Mouse (Mus musculus): ENCODE measurements around the gene Fam183b. TPM values are rescaled to one million over a fixed set of nuclear protein-coding genes. Genes with fewer than 3 reads are reported as not detected.
"Not testable (repeated sequence)": the region's sequence is repeated elsewhere in the genome, so short reads cannot be mapped to it uniquely, and the experiment has no call there.

The Fam183b gene
- polyA plus RNA-seq, 1 experiment from 2014 or later = not detected

DNA sequence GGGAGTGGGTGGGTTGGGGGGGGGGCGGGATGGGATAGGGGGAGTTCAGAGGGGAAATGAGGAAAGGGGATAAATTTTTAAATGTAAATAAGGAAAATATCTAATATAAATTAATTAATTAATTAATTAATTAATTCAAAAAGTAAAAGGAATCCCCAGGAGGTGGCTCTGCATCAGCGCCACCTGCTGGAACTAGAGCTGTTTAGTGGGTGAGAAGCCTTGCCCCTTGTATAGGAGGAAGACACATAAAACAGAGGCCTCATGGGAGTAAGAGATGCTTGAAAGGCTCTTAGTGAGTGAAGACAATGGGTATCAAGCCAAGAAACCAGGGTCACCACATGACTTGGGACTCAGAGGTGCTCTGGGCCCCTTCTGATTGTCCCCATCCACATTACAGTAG, 5.9 kb downstream of the Fam183b start:
- Histone ChIP-seq H3K79me2 (ENCODE audit: inconsistent target) (no peaks in the 10 kb centered on the region), H3K36me3 (ENCODE audit: inconsistent target) (no peaks in the 10 kb centered on the region), H3K4me3 (ENCODE audit: inconsistent target) (no peak overlapping the region), H3K27ac (no peak overlapping the region)
- 96% methylated on average over 2 of the region's 2 CpGs for WGBS (ENCODE audit: missing documents)

DNA sequence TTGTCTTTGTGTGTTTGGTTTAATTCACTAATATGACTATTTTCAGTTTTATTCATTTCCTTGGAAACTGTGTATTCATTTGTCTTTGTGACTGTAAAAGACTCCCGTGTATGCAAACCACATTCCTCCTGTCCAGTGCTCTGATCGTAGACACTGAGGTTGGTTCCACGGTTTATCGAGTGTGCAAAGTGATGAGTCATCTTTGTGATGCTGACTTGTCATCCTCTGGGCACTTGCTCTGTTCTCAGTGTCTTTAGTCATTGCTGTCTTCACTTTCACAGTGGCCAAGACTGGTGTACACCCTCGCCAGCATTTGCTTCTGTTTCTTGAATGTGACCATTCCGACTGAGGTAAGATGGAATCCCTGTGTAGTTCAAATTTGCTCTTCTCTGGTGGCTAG, 11.1 kb downstream of the Fam183b start:
- WGBS (ENCODE audit: missing documents) = 45% methylated on average over 6 of the region's 6 CpGs
- Histone ChIP-seq H3K79me2 (ENCODE audit: inconsistent target) (no peaks in the 10 kb centered on the region), H3K27ac (no peak overlapping the region), H3K36me3 (ENCODE audit: inconsistent target) (no peaks in the 10 kb centered on the region), H3K4me3 (ENCODE audit: inconsistent target) (no peak overlapping the region)

DNA sequence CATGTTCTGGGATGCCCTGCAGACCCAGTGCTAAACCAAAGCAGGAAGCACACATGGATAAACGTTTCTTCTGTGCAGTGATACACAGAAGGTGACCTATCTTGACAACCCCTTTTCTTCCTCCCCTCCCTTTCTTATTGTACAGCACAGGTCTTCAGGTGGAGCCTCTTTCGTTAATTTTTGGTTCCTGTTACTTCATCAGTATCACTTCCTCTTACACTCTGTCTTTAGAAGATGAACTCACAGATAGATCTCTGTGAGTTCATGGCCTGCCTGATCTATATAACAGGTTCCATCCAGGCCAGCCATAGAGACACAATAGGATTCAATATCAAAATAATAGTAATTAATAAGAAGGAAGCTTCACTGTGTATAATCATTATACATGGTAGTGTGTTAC, 11.7 kb downstream of the Fam183b start:
- Histone ChIP-seq H3K27ac (no peak overlapping the region), H3K4me3 (ENCODE audit: inconsistent target) (no peak overlapping the region), H3K79me2 (ENCODE audit: inconsistent target) (no peaks in the 10 kb centered on the region), H3K36me3 (ENCODE audit: inconsistent target) (no peaks in the 10 kb centered on the region)
- 21% methylated on average over 2 of the region's 2 CpGs for WGBS (ENCODE audit: missing documents)

GRCm38 (mm10) chr11:58789532-58789931, 12.2 kb downstream of the Fam183b start:
- Histone ChIP-seq H3K36me3 (ENCODE audit: inconsistent target) (no peaks in the 10 kb centered on the region), H3K4me3 (ENCODE audit: inconsistent target) (no peak overlapping the region), H3K79me2 (ENCODE audit: inconsistent target) (no peaks in the 10 kb centered on the region), H3K27ac (no peak overlapping the region)
- 41% methylated on average over 3 of the region's 3 CpGs for WGBS (ENCODE audit: missing documents)

DNA sequence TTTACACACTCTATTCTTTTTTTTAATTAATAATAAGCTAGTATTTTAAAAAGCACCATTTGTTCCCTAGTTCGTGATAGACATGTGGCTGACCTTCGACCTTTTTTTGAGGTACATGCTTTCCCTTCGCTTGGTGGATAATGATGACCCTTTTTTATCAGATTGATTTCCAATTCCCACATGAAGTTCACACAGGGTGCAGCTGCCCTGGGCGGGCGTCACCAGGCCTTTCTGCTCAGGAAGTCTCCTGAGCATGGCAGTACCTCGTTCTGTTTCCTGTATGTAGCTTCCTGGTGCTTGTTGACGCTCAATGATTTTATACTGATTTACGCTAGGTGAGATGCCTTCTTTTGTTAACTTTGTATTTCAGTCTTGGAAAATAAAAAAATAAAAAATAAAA, 13.4 kb downstream of the Fam183b start:
- no peaks in the 10 kb centered on the region for H3K79me2 ChIP-seq (ENCODE audit: inconsistent target)
- no peaks in the 10 kb centered on the region for H3K36me3 ChIP-seq (ENCODE audit: inconsistent target)
- H3K27ac ChIP-seq = no peak overlapping the region
- no peak overlapping the region for H3K4me3 ChIP-seq (ENCODE audit: inconsistent target)
- 43% methylated on average over 8 of the region's 8 CpGs for WGBS (ENCODE audit: missing documents)

DNA sequence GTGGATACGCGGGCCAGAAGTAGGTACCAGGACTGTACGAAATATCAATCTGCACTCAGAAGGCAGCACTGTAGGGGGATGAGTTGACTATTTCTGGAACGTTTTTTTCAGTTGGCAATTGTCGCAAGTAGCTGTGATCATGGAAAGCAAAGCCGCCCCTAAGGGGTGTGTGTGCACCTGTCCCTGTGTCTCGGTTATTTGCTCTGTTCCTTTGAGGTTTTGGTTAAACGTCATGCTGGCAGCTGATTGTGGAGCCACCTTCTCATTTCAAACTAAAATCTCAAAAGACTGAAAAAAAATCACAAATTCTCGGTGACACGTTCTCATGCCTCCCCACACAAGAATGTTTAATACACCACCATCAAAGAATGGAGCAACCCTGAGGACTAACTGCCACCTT, 14.1 kb downstream of the Fam183b start:
- Histone ChIP-seq H3K36me3 (ENCODE audit: inconsistent target) (no peaks in the 10 kb centered on the region), H3K27ac (no peak overlapping the region), H3K79me2 (ENCODE audit: inconsistent target) (no peaks in the 10 kb centered on the region), H3K4me3 (ENCODE audit: inconsistent target) (no peak overlapping the region)
- 92% methylated on average over 10 of the region's 10 CpGs for WGBS (ENCODE audit: missing documents)

GRCm38 (mm10) chr11:58784182-58784581, 17.6 kb downstream of the Fam183b start:
- no peaks in the 10 kb centered on the region for H3K36me3 ChIP-seq (ENCODE audit: inconsistent target)
- H3K4me3 ChIP-seq (ENCODE audit: inconsistent target) = no peak overlapping the region
- 100% methylated on average over 2 of the region's 2 CpGs for WGBS (ENCODE audit: missing documents)
- H3K27ac ChIP-seq = no peak overlapping the region
- H3K79me2 ChIP-seq (ENCODE audit: inconsistent target) = no peaks in the 10 kb centered on the region

DNA sequence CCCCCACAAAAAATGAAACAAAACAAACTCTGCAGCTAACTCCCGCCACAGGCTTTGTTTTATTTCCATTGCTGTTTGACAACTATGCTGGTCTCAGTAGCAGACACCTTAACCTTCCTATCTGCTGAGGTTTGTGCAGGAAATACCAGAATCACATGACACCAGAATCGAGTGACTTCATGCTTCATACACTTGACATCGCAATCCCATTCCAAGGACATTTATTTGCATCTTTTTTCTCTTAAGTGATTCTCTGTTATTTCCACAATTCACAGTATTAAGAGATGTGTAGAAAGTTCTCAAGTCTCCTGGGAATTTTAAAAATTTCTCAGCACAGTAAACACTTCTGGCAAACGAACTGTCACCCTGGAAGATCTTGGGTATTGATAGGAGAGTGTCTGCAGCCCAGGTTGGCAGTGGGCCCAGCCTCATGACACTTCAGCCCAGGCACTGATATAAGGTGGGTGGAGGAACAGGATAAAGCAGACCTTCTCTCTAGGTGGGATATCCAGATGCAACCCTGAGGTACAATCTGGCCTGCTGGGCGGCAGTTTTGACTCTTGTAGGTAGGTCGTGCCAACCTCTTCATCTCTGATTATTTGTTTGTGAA, 19.2 kb downstream of the Fam183b start, which contains the start of gene Olfr314:
Gene Olfr314, plus strand, starts transcription at position 473 of the 610 bp plus-strand sequence.
- WGBS (ENCODE audit: missing documents) = 74% methylated on average over 6 of the region's 6 CpGs
- H3K36me3 ChIP-seq (ENCODE audit: inconsistent target) = no peaks in the 10 kb centered on the region
- H3K79me2 ChIP-seq (ENCODE audit: inconsistent target) = no peaks in the 10 kb centered on the region
- no peak within 1 kb of the TSS for H3K4me3 ChIP-seq (ENCODE audit: inconsistent target)
- no peak within 1 kb of the TSS for H3K27ac ChIP-seq

DNA sequence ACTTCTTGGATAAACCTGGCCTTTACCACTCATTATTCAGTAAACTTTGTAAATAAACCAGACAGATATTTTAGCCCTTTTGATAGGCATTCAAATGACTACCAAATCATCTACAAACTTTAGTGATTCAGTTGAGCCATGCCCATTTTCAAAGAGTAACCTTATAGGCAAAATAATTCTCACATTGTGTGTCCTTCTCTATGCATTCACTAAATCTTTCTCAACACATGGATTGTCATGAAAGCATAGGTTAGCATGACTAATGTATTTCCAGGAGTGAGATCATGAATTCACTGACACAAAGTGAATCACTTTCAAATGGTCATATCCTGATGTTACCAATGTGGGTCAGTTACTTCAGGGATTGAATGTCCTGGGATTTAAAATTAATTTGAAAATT, 28.9 kb downstream of the Fam183b start, which contains the start of gene Olfr315:
Gene Olfr315, plus strand, starts transcription at position 301 of the 400 bp plus-strand sequence.
- H3K79me2 ChIP-seq (ENCODE audit: inconsistent target) = no peaks in the 10 kb centered on the region

DNA sequence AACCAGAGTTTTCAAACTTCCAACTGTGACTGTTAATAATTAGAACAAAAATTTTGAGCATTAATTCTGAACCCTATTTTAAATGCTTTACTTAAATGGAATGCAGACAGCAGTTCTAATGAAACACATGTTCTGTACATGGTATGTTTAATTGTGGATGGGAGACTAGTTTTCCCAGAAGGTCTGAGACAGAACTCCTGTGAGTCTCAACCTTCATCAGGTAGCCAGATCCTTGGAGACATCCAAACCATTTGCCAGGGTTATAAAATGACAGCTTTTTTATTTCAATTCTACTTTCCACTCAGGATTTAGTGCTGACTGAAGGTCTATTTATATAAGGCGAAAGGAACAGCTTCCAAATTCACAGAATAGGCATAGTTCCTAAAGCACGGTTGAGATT, 49.3 kb downstream of the Fam183b start, which contains the start of gene Olfr316:
Gene Olfr316, plus strand, starts transcription at position 301 of the 400 bp plus-strand sequence.
- H3K79me2 ChIP-seq (ENCODE audit: inconsistent target) = no peaks in the 10 kb centered on the region
- H3K4me3 ChIP-seq (ENCODE audit: inconsistent target) = no peak within 1 kb of the TSS
- no peaks in the 10 kb centered on the region for H3K36me3 ChIP-seq (ENCODE audit: inconsistent target)
- no peak within 1 kb of the TSS for H3K27ac ChIP-seq
- 85% methylated on average over 2 of the region's 2 CpGs for WGBS (ENCODE audit: missing documents)

More for the DNA sequence above, 28.9 kb downstream of the Fam183b start, which contains the start of gene Olfr315:
- Histone ChIP-seq H3K27ac (no peak within 1 kb of the TSS), H3K36me3 (ENCODE audit: inconsistent target) (no peaks in the 10 kb centered on the region), H3K4me3 (ENCODE audit: inconsistent target) (no peak within 1 kb of the TSS)

DNA sequence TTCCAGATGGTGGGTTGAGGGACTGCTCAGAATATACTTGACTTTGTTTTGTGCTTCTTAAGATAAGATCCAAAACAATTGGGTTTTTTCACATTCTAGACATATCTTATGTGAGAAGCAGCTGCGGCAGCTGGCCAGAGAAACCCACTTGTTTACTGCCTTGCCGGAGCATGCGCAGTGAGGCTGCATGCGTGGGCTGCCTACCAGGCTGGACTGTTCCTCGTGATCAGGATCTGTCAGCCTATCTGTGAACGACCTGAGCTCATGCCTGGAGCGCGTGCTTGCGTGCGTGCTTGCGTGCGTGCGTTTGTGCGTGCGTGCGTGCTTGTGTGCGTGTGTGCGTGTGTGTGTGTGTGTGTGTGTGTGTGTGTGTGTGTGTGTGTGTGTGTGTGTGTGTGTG, 50.7 kb downstream of the Fam183b start:
- not testable (repeated sequence) for H3K27ac ChIP-seq; H3K4me3 ChIP-seq (ENCODE audit: inconsistent target); H3K36me3 ChIP-seq (ENCODE audit: inconsistent target); H3K79me2 ChIP-seq (ENCODE audit: inconsistent target)
- WGBS (ENCODE audit: missing documents) = 91% methylated on average over 6 of the region's 18 CpGs

Other genes starting within 250 kb of the Fam183b start
- not detected in 3 replicates for gene Olfr328, start 246.3 kb downstream of the Fam183b start, polyA plus RNA-seq (2018)
- gene Olfr224, start 231.4 kb downstream of the Fam183b start, polyA plus RNA-seq (2018) = not detected in 3 replicates
- not detected in 3 replicates for gene Olfr325, start 224.2 kb downstream of the Fam183b start, polyA plus RNA-seq (2018)
- not detected in 3 replicates for gene Olfr324, start 206.8 kb downstream of the Fam183b start, polyA plus RNA-seq (2018)
- gene 2210407C18Rik, start 185.9 kb downstream of the Fam183b start, polyA plus RNA-seq (2018) = 0.59 TPM in 1 of 3 replicates, not detected in the others
- gene Olfr323, start 171.5 kb downstream of the Fam183b start, polyA plus RNA-seq (2018) = not detected in 3 replicates
- not detected in 3 replicates for gene Trim58, start 161.5 kb downstream of the Fam183b start, polyA plus RNA-seq (2018)
- gene Olfr322, start 143.2 kb downstream of the Fam183b start, polyA plus RNA-seq (2018) = not detected in 3 replicates
- not detected in 3 replicates for gene Olfr320, start 120.9 kb downstream of the Fam183b start, polyA plus RNA-seq (2018)
- gene Olfr319, start 102.8 kb downstream of the Fam183b start, polyA plus RNA-seq (2018) = not detected in 3 replicates
- gene Olfr318, start 77.9 kb downstream of the Fam183b start, polyA plus RNA-seq (2018) = not detected in 3 replicates
- not detected in 3 replicates for gene Olfr317, start 62.7 kb downstream of the Fam183b start, polyA plus RNA-seq (2018)
- gene Olfr316, start 49.2 kb downstream of the Fam183b start, polyA plus RNA-seq (2018) = not detected in 3 replicates
- not detected in 3 replicates for gene Olfr315, start 28.8 kb downstream of the Fam183b start, polyA plus RNA-seq (2018)
- gene Olfr314, start 19.0 kb downstream of the Fam183b start, polyA plus RNA-seq (2018) = not detected in 3 replicates
- gene Olfr313, start 13.0 kb upstream of the Fam183b start, polyA plus RNA-seq (2018) = not detected in 3 replicates
- gene Olfr312, start 27.3 kb upstream of the Fam183b start, polyA plus RNA-seq (2018) = not detected in 3 replicates
- not detected in 3 replicates for gene Olfr311, start 37.3 kb upstream of the Fam183b start, polyA plus RNA-seq (2018)
- 1.1 to 3.3 TPM (median 2.3 TPM) in 3 replicates for gene Gm12258, start 45.2 kb upstream of the Fam183b start, polyA plus RNA-seq (2018)
- 1.9 to 2.7 TPM (median 1.9 TPM) in 3 replicates for gene 2810021J22Rik, start 65.3 kb upstream of the Fam183b start, polyA plus RNA-seq (2018)
- 2.0 to 3.7 TPM (median 2.2 TPM) in 3 replicates for gene Zfp39, start 102.3 kb upstream of the Fam183b start, polyA plus RNA-seq (2018)
- not detected in 3 replicates for gene Btnl10, start 115.9 kb upstream of the Fam183b start, polyA plus RNA-seq (2018)
- gene Rnf187, start 137.0 kb upstream of the Fam183b start, polyA plus RNA-seq (2018) = 45.0 to 110 TPM (median 97.1 TPM) in 3 replicates
- gene Hist3h2ba, start 147.0 kb upstream of the Fam183b start, polyA plus RNA-seq (2018) = 0.50 to 0.78 TPM in 2 of 3 replicates, not detected in the other
- 16.2 to 56.9 TPM (median 24.3 TPM) in 3 replicates for gene Hist3h2a, start 152.7 kb upstream of the Fam183b start, polyA plus RNA-seq (2018)
- gene Trim17, start 152.7 kb upstream of the Fam183b start, polyA plus RNA-seq (2018) = 0.07 to 0.14 TPM in 2 of 3 replicates, not detected in the other
- gene Trim11, start 176.1 kb upstream of the Fam183b start, polyA plus RNA-seq (2018) = 11.4 to 20.3 TPM (median 14.2 TPM) in 3 replicates